Mouse (Mus musculus) skeletal muscle tissue, adult 2 months (tissue): Measurements from ENCODE around the gene Zfp961.
A peak's percentile ranks its signal among the peaks of the same experiment; 100 is the strongest.
"Not testable (repeated sequence)": the region's sequence is repeated elsewhere in the genome, so short reads cannot be mapped to it uniquely, and the experiment has no call there.

ENCODE experiments used
- DNase-seq: peaks from one replicate; pipeline ENCODE4 v3.0.0-alpha.2; 2012; ENCODE audit warnings: low read depth, low spot score

Gene Zfp961

GRCm38 (mm10) chr8:71950482-71951221 is at the start of gene Zfp961:
TSS of gene Zfp961 (plus strand) at chr8:71951038.
- DNase-seq: peak; percentile 97

- DNase-seq: not testable (repeated sequence)
Measured at GRCm38 (mm10) chr8:71903084-71903483, 47.8 kb upstream of the Zfp961 start.

- no peak for DNase-seq
Measured at GRCm38 (mm10) chr8:71906809-71907208, 44.0 kb upstream of the Zfp961 start.

GRCm38 (mm10) chr8:71907798-71908257 is 43.0 kb upstream of the Zfp961 start:
- DNase-seq: no peak

GRCm38 (mm10) chr8:71908309-71909261 is 42.3 kb upstream of the Zfp961 start, which contains the start of the genes Zfp882 and Zfp617:
TSS of gene Zfp882 (plus strand) at chr8:71908608.
TSS of gene Zfp617 (plus strand) at chr8:71908635.
- DNase-seq: peak; percentile 66

- no peak for DNase-seq
Measured at GRCm38 (mm10) chr8:71912286-71912685, 38.6 kb upstream of the Zfp961 start.

GRCm38 (mm10) chr8:71922567-71923401 is 28.1 kb upstream of the Zfp961 start:
- peak; percentile 96 for DNase-seq

- DNase-seq: no peak
Measured at GRCm38 (mm10) chr8:71925791-71926190, 25.0 kb upstream of the Zfp961 start.

- DNase-seq: no peak
Measured at GRCm38 (mm10) chr8:71926551-71926950, 24.3 kb upstream of the Zfp961 start.

GRCm38 (mm10) chr8:71927779-71928178 is 23.1 kb upstream of the Zfp961 start:
- DNase-seq: no peak

- DNase-seq: not testable (repeated sequence)
Measured at GRCm38 (mm10) chr8:71938037-71938436, 12.8 kb upstream of the Zfp961 start.

GRCm38 (mm10) chr8:71940293-71941208 is 10.3 kb upstream of the Zfp961 start:
- DNase-seq: no peak

GRCm38 (mm10) chr8:71941776-71942175 is 9.1 kb upstream of the Zfp961 start:
- no peak for DNase-seq

GRCm38 (mm10) chr8:71948624-71949023 is 2.2 kb upstream of the Zfp961 start:
- no peak for DNase-seq

GRCm38 (mm10) chr8:71951436-71952161 is 761 bp downstream of the Zfp961 start:
- DNase-seq: no peak

- no peak for DNase-seq
Measured at GRCm38 (mm10) chr8:71952489-71952888, 1.7 kb downstream of the Zfp961 start.

- not testable (repeated sequence) for DNase-seq
Measured at GRCm38 (mm10) chr8:71952961-71953700, 2.3 kb downstream of the Zfp961 start.

GRCm38 (mm10) chr8:71954666-71955065 is 3.8 kb downstream of the Zfp961 start:
- DNase-seq: no peak

GRCm38 (mm10) chr8:71960483-71960882 is 9.6 kb downstream of the Zfp961 start:
- DNase-seq: no peak
